Mouse (Mus musculus): ENCODE data around the gene Plekhg2.

Gene Plekhg2

DNA sequence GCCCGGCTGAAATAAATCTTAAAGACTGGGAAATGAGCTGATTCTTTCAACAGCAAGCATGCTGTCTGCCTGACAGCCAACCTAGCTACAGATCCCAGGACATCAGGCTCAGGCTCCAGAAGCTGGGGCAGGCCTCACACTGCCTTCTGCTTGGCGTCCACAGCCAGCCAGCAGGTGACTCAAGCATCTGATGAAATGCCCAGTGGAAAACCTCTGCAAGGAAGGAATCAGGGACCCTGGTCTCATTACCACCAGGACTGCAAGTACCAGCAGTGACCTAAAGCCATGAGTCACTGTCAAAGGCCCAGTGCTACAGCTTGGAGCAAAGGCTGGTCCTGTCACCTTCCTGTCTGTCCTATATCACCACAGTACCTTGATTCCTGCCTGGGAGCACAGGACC is 36.9 kb downstream of the Plekhg2 start:
- DNase-seq (ENCODE audit: low spot score): no peak

DNA sequence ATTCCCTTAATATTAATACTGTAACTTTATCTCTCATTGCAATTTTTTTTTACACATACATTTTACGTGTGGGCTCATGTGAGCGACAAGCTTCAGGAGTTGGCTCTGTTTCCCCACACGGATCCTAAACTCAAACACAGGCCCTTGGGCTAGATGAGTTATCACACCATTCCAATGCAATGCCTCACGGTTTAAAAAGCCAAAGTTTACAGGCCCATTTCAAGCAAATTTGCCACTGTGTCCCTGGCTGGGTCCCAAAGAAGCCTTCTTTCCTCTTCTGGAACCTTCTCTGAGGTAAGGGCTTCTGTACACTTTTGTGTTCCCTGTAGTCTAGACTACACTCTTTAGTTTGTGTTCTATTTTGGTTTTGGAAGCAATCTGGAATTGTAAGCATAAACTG is 37.9 kb downstream of the Plekhg2 start:
- DNase-seq (ENCODE audit: low spot score): no peak

DNA sequence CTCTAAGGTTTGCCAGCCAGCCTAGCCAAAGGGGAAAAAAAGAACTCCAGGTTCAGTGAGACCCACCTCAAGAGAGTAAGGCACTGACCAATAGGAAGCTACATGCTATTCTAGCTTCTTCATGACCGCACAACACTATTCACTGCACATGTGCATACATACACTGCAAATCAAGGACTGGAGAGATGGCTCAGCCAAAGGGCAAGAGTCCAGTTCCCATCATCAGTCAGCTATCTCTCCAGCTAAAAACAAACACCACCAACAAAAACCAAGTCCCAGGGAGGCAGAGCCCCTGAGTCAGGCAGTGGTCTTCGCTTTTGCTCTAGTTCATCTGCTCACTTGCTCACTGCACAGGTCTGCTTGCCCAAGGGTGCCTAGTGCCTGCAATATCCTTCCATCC is 44.1 kb downstream of the Plekhg2 start:
- no peak for DNase-seq (ENCODE audit: low spot score)

DNA sequence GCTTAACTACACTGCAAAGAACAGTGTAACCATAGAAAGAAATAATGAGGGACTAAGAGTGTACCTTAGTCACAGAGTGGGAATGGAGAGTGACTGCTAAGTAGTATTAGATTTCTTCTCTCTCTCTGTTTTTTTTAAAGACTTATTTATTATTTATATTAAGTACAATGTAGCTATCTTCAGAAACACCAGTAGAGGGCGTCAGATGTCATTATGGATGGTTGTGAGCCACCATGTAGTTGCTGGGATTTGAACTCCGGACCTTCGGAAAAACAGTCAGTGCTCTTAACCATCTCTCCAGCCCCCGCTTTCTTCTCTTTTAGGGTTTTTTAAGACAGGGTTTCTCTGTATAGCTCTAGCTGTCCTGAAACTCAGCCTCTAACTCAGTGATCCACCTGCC is 45.9 kb downstream of the Plekhg2 start:
- DNase-seq (ENCODE audit: low spot score): no peak

DNA sequence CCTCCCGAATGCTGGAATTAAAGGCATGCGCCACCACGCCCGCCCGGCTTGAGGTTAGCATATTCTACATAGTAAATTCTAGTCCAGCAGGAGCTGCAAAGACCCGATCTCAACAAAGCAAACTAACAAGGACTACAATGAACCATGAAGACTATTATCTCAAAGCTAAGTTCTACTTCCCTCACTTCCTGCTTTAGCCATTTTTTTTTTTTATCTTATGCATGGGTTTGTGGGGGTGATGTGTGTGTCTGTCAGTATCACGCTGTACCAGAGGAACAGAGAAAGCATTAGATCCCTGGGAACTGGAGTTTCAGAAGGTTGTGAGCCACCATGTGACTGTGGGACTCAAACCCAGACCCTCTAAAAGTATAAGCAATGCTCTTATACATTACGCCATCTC is 47.1 kb downstream of the Plekhg2 start:
- no peak for DNase-seq (ENCODE audit: low spot score)

DNA sequence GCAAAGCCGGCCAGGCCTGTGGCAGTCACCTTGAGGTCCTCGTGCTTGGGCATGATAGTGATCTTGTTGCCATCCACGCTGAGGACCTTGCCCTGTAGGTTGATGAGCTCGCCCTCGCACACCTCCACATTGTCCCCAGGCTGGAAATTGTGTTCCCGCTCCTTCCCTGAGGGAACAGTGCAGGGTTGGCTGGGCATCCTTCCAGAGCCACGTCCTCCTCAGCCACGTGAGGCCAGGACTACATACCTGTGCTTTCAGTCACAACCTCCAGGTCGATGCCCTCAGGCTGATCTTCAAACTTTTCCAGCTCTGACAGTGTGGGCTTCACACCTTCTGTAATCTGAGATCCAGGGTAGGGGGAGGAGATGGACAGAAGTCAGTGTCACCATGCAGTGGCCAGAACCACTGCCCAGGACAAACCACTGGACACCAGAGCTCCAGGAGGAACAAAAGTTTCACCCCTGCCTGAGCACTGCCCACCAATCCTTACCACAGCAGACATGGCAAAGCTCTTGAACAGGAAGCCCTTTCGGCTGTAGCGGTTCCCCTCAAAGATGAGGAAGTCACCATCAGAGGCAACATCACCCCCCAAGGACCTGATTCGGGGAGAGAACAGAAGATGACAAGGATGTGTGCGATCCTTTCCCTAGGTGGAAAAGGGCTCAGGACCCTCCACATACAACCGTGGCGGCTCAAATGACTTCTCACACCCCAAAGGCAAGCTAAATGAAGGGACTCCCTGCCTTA is 50.3 kb downstream of the Plekhg2 start:
- DNase-seq (ENCODE audit: low spot score): no peak

DNA sequence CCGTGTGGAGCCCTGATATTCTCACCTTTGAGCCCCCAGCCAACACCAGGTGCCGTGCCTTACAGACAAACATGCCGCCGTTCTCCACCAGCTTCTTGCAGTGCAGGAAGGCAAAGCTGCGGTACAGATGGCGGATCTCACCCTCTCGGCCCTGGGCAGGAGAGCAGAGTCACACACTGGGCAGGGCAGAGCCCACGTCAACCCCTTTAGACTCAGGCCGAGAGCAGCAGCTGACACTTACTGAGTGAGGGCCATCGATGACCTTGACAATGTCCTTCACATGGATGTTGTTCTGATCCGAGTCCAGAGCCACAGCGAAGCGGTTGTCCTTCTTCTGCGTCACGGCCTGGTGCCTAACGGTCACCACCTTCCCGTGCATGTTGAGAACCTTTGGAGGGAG is 53.7 kb downstream of the Plekhg2 start:
- no peak for DNase-seq (ENCODE audit: low spot score)

DNA sequence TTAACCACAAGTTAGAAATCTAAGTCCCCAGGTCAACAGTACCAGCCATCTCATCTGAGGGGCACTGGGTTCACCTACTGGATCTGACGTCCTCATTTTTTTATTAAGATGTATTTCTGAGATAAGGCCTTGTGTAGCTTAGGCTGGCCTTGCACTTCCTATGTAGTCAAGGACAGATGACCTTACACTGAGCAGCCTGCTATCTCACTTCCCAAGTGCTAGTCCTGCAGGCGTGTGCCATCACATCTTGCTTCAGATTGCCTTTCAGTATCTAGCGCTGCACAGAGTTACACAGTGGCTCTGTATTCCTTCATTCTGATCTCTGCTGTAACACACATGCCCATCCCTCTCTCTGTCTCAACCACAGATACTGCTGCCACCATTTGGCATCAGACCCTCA is 54.4 kb downstream of the Plekhg2 start:
- DNase-seq (ENCODE audit: low spot score): no peak

DNA sequence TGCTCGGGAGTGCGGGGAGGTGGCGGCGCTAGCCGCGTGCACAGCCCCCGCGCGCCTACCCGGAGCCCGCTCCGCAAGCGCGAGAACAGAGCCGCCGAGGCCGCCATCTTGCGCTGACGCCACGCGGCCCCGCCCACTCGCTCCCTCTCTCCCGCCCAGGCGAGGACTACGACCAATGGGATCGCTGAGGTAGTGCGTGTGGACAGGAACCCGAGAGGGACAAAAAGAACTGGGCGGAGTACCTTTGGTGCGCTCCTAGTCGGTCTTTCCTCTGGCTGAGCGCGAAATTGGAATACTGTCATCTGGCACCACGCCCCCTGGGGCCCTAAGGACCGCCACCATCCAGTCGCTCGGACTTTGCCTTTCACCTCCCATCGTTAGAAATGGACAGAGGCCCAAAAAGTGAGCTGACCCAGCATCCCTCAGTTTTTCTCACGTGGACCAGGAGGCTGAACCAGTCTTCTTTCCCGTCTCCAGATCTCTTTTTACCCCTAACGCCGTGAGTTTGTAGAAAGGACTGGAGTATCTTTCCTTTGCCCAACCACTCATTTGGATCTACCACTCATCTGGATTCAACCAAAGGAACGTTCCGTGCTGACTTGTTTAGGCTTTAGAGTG is 60.4 kb downstream of the Plekhg2 start, which contains the start of gene Timm50:
Timm50 (minus strand) TSS at position 147 of the 618 bp plus-strand sequence.
- peak; percentile 96 for DNase-seq (ENCODE audit: low spot score)

DNA sequence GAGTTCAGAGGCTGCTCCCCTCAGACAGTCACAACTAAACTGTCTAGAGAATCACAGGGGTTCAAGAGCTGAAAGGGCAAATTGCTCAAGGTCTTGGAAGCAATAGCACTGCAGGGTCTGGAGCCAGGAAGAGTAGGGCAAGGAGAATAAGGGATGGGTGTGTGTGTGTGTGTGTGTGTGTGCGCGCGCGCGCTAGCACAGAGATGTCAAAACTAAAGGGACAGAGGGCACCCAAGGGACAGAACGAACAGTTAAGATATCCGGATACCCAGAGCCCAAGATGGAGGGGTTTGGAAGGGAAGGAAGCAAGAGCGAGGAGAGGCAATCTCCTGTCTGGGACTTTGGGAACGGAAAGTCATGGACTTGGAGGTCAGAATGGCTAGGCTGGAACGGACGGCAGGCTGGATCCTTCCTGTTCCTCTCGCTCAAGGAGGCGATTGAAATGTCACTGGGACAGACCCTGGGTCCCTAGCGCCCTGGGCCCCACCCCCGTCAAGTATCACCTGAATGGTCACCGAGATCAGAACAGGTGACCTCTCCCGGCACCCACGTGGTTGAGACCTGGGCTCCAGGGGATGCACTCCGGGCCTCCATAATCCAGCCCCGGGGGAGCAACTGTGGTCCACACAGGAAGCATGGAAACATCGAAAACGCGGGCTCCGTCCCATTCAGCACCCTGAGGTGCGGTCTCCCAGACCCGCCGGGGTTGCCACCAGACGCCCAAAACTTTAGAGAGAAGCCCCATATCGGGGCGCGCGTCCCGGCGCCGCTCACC is 61.1 kb downstream of the Plekhg2 start:
- no peak for DNase-seq (ENCODE audit: low spot score)

DNA sequence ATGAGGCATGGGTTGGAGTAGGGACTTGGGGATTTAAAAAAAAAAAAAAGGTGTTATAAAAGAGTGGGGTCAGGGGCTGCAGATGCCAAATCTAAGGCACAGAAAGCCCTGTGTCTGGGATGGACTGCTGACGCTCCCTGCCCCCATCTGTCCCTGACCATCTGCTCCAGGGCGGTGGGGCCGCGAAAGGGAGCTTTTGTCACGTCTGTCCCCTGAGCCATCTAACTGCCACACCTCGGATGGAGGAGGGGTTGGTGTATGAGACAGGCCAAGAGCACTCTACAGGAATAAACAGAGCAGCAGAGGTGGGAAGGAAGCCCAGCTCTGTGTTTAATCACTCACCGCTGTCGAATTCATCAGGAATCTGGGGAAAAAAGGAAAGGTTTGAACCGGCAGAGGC is 62.7 kb downstream of the Plekhg2 start:
- no peak for DNase-seq (ENCODE audit: low spot score)
